Mouse (Mus musculus) lung, embryonic 15.5 days (tissue): ENCODE results near the gene Trafd1. TPM values are rescaled to one million over a fixed set of nuclear protein-coding genes. Genes with fewer than 3 reads are reported as not detected.

ENCODE experiments used
- ATAC-seq: fragments of 200-750 bp; cut with Nextera tagmentation; 2 replicates; pipeline ENCODE4 v1.8.0; 2017; ENCODE audit warnings: moderate number of reproducible peaks, borderline replicate concordance; ENCODE audit not compliant: low FRiP score, low TSS enrichment; ENCODE audit errors: extremely low read depth
- H3K27ac ChIP-seq: fragments of 300-500 bp; sonication (generic); 2 replicates; pipeline ENCODE4 v1.5.1; 2015; ENCODE audit warnings: moderate library complexity, mild to moderate bottlenecking, inconsistent platforms
- H3K27me3 ChIP-seq: fragments of 300-500 bp; sonication (generic); 2 replicates; pipeline ENCODE4 v1.6.1; 2015; ENCODE audit warnings: inconsistent platforms
- H3K36me3 ChIP-seq: fragments of 300-500 bp; sonication (generic); 2 replicates; pipeline ENCODE4 v1.6.1; 2015; ENCODE audit warnings: inconsistent platforms
- H3K4me1 ChIP-seq: fragments of 300-500 bp; sonication (generic); 2 replicates; pipeline ENCODE4 v1.6.1; 2015; ENCODE audit warnings: inconsistent platforms
- H3K4me2 ChIP-seq: fragments of 300-500 bp; sonication (generic); 2 replicates; pipeline ENCODE4 v1.6.1; 2015; ENCODE audit warnings: inconsistent platforms, mild to moderate bottlenecking, moderate library complexity
- H3K4me3 ChIP-seq: fragments of 300-500 bp; sonication (generic); 2 replicates; pipeline ENCODE4 v1.5.1; 2015; ENCODE audit warnings: mild to moderate bottlenecking, inconsistent platforms
- H3K9ac ChIP-seq: fragments of 300-500 bp; sonication (generic); 2 replicates; pipeline ENCODE4 v1.6.1; 2015; ENCODE audit warnings: inconsistent platforms
- H3K9me3 ChIP-seq: fragments of 300-500 bp; sonication (generic); 2 replicates; pipeline ENCODE4 v1.6.1; 2016; ENCODE audit warnings: inconsistent platforms
- whole genome bisulfite sequencing: fragments of 180-500 bp; shearing (Covaris S2); methylation state at CpG from one replicate; pipeline ENCODE4 v1.1.7; 2015; 5-methylcytosine and 5-hydroxymethylcytosine counted together
- polyA plus RNA-seq: library from polyadenylated mRNA; unstranded; fragments of >200 nt; fragmentation: Nextera tagmentation; extraction: Ambion mirVana; gene quantifications from 2 replicates; pipeline ENCODE4 v1.2.1, GENCODE M21; 2015

The Trafd1 gene
- polyA plus RNA-seq, 1 experiment from 2014 or later: 77.6 TPM

DNA sequence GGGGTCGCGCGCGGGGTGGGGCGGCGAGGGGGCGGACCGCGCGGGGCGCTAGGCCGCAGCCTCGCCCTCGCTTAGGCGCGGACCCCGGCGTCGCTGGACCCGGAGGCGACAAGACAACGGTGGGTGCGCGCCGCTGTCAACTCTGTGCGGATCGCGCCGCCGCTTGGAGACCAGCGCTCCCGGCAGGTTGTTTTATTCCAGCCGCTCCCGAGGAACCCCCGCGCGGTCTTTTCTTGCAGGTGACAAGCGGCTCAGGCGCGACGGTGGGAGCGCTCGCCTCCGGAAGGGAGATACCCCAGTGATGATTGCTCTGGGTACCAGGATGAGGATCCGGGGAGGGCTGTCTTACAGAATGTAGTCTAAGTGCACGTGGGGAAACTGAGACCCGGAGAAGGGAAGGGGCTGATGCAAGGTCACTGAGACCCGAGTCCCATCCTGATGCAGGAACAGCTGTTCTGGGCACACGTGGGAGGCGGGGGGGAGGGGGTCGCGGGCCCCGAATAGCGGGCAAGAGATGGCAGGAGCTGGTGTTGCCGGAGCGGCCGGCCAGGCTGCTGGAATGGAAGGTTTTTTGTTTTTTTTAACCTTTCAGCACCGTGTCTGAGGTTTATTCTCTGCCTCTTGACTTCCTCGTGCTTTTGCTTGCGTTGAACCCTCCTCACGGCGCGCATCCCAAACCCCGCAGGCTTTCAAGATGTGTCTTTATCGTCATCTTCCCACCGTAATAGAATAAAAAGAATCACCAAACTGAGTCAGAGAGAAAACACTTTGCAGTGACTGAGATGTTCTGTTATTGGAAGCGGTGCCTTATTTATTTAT is 12.9 kb upstream of the Trafd1 start:
- H3K4me2 ChIP-seq: peak overlapping the region; percentile 83
- H3K36me3 ChIP-seq: 0 out of 2 replicates have a peak, but pooled peaks cover 5% of the 10 kb centered on the region
- ATAC-seq: peak; percentile 60
- H3K4me3 ChIP-seq: peak overlapping the region; percentile 99
- H3K27me3 ChIP-seq: no peaks in the 10 kb centered on the region
- H3K27ac ChIP-seq: peak overlapping the region; percentile 41
- H3K9ac ChIP-seq: peak overlapping the region; percentile 96
- under 1% methylated on average over 64 of the region's 67 CpGs for WGBS
- H3K4me1 ChIP-seq: peaks cover 15% of the 10 kb centered on the region
- H3K9me3 ChIP-seq: no peaks in the 10 kb centered on the region

GRCm38 (mm10) chr5:121397187-121398145 is 12.0 kb upstream of the Trafd1 start, which contains the start of gene Naa25:
Gene Naa25 (plus strand): TSS chr5:121397936.
- WGBS: 9% methylated on average over 53 of the region's 53 CpGs
- no peaks in the 10 kb centered on the region for H3K9me3 ChIP-seq
- peak within 1 kb of the TSS; percentile 96 for H3K9ac ChIP-seq
- H3K4me3 ChIP-seq: peak within 1 kb of the TSS; percentile 99
- H3K36me3 ChIP-seq: 0 out of 2 replicates have a peak, but pooled peaks cover 1% of the 10 kb centered on the region
- no peaks in the 10 kb centered on the region for H3K27me3 ChIP-seq
- peaks cover 15% of the 10 kb centered on the region for H3K4me1 ChIP-seq
- peak within 1 kb of the TSS; percentile 83 for H3K4me2 ChIP-seq
- peak within 1 kb of the TSS; percentile 91 for H3K27ac ChIP-seq
- ATAC-seq: peak; percentile 95

- Histone ChIP-seq H3K9ac (no peak overlapping the region), H3K4me2 (no peak overlapping the region), H3K4me3 (no peak overlapping the region), H3K9me3 (no peaks in the 10 kb centered on the region), H3K27ac (no peak overlapping the region), H3K36me3 (no peaks in the 10 kb centered on the region), H3K27me3 (no peaks in the 10 kb centered on the region), H3K4me1 (peaks cover 14% of the 10 kb centered on the region)
- ATAC-seq: no peak
- 77% methylated on average over 5 of the region's 5 CpGs for WGBS
Observed at GRCm38 (mm10) chr5:121395621-121396020, 10.2 kb upstream of the Trafd1 start.

DNA sequence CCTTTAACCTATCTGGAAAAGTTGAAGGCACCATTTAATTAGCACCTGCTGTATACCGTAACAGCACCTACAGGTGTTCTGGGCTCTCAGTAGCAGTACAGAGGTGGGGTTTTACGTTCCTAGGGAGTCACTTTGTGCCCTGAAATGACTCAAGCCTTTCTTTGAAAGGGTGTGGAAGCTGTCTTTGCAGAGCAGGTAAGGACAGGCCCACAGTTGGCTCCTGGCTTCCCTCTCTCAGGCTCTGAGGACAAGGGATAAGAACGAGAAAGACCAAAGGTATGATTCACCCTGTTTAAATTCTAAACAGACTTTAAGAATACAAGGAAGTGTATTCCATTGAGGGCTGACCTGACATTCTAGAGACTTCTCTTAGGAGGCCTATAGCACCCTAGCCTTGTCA is 8.0 kb upstream of the Trafd1 start:
- H3K4me1 ChIP-seq: no peaks in the 10 kb centered on the region
- 82% methylated on average over 3 of the region's 3 CpGs for WGBS
- ATAC-seq: no peak
- no peaks in the 10 kb centered on the region for H3K36me3 ChIP-seq
- no peak overlapping the region for H3K27ac ChIP-seq
- H3K9ac ChIP-seq: no peak overlapping the region
- no peaks in the 10 kb centered on the region for H3K27me3 ChIP-seq
- no peaks in the 10 kb centered on the region for H3K9me3 ChIP-seq
- H3K4me2 ChIP-seq: no peak overlapping the region
- no peak overlapping the region for H3K4me3 ChIP-seq

- 54% methylated on average over 16 of the region's 16 CpGs for WGBS
- Histone ChIP-seq H3K4me3 (no peak overlapping the region), H3K36me3 (no peaks in the 10 kb centered on the region), H3K9me3 (no peaks in the 10 kb centered on the region), H3K27me3 (no peaks in the 10 kb centered on the region), H3K9ac (no peak overlapping the region), H3K4me1 (0 out of 2 replicates have a peak, but pooled peaks cover 2% of the 10 kb centered on the region), H3K4me2 (no peak overlapping the region), H3K27ac (no peak overlapping the region)
- ATAC-seq: no peak
Observed at GRCm38 (mm10) chr5:121392667-121393380, 7.4 kb upstream of the Trafd1 start.

DNA sequence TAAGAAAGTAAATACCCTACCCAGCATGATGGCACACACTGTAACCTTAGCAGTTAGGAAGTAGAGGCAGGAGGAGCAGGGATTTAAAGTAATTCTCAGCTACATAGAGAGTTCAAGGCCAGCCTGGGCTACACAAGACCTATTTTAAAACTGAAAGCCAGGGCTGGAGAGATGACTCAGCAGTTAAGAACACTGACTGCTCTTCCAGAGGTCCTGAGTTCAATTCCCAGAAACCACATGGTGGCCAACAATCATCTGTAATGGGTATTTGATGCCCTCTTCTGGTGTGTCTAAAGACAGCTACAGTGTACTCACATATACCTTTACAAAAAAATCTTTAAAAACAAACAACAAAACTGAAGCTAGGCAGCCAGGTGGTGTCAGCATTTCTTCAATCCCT is 4.3 kb upstream of the Trafd1 start:
- Histone ChIP-seq H3K36me3 (no peaks in the 10 kb centered on the region), H3K27ac (no peak overlapping the region), H3K9ac (no peak overlapping the region), H3K27me3 (no peaks in the 10 kb centered on the region), H3K9me3 (no peaks in the 10 kb centered on the region), H3K4me2 (no peak overlapping the region), H3K4me3 (no peak overlapping the region), H3K4me1 (peaks cover 20% of the 10 kb centered on the region)
- ATAC-seq: no peak

DNA sequence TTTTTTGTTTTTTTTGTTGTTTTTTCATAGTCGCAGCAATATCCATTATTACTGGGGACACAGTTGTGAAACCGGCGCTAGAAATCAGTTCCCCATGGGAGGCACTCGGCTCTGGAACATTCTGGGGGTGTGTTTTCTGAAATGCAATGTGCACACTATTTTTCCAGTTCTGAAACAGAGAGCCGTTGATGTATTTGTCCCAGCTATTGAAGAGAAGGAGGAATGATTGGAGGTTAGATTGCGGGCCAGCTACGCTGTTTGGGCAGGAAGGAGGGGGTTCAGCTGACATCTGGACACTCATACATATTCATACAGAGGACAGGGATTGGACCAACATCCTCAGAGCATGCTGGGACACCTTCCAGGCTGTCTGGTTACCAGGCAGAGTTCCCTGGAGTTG is 3.7 kb upstream of the Trafd1 start:
- no peak overlapping the region for H3K9ac ChIP-seq
- H3K4me1 ChIP-seq: peaks cover 26% of the 10 kb centered on the region
- no peak overlapping the region for H3K4me3 ChIP-seq
- H3K4me2 ChIP-seq: no peak overlapping the region
- H3K36me3 ChIP-seq: no peaks in the 10 kb centered on the region
- H3K27ac ChIP-seq: no peak overlapping the region
- WGBS: 55% methylated on average over 7 of the region's 7 CpGs
- H3K27me3 ChIP-seq: no peaks in the 10 kb centered on the region
- no peak for ATAC-seq
- H3K9me3 ChIP-seq: no peaks in the 10 kb centered on the region

DNA sequence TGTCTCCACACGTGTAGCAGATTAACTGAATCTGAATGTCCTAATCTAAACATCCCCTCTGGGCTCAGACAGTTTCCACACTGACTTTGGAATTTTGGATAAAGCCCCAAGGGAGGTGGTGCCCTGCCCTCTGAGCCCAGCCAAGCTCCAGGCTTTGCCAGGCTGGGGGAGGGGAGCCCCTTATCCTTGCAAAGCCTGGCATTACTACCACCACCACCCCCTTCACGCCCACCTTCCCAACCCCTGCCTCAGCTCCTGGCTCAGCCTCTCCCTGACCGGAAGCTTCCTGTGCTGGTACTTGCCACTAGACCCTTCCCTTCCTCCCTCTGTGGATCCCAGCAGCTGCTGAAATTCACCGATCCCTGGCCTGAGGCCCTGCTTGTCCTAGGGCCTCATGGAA is 1.7 kb upstream of the Trafd1 start:
- peak overlapping the region; percentile 25 for H3K27ac ChIP-seq
- H3K9ac ChIP-seq: no peak overlapping the region

DNA sequence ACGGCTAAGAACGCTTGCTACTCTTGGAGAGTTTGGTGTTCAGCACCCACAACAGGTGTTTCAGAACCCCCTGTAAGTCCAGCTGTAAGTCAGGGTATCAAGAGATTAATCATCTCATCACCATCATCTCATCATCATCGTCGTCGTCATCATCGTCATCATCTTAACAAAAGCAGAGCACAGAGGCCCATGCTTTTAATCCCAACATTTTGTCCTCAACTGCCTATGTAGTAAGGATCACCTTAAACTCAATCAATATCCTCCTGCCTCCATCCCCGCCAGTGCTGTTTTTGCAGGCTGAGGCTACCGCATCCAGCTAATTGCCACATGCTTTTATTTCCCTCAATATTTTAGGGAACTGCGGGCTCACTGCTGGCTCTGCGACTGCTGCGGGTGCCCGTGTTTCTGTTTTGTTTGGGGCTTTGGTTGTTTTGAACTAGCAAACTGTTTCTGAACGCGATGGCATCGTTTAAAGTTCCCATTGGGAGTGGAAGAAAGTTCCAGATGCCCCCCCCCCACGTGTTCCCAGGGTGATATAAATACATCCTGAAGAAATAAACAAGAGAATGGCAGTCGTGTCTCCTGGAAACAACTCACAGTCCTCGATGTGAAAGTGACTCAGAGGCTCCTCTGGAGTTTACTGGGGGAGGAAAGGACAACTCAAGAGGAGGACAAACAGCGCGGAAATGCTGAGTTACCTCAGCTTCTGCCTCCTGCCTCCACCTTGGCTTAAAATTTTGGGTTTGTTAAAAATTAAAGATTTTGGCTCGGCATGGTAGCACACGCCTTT is 883 bp upstream of the Trafd1 start:
- H3K27ac ChIP-seq: peak overlapping the region; percentile 25; the same call in 1 of the 2 replicates
- no peaks in the 10 kb centered on the region for H3K9me3 ChIP-seq
- H3K9ac ChIP-seq: no peak overlapping the region
- no peaks in the 10 kb centered on the region for H3K27me3 ChIP-seq
- peak overlapping the region; percentile 78 for H3K4me3 ChIP-seq
- ATAC-seq: no peak
- H3K4me1 ChIP-seq: peaks cover 31% of the 10 kb centered on the region
- 31% methylated on average over 22 of the region's 22 CpGs for WGBS
- peak overlapping the region; percentile 77 for H3K4me2 ChIP-seq
- H3K36me3 ChIP-seq: peaks cover 4% of the 10 kb centered on the region; the same call in 1 of the 2 replicates

More for the DNA sequence above, 1.7 kb upstream of the Trafd1 start:
- no peaks in the 10 kb centered on the region for H3K36me3 ChIP-seq
- ATAC-seq: no peak
- WGBS: 35% methylated on average over 4 of the region's 4 CpGs
- no peaks in the 10 kb centered on the region for H3K9me3 ChIP-seq
- H3K27me3 ChIP-seq: no peaks in the 10 kb centered on the region
- peak overlapping the region; percentile 77; the same call in 1 of the 2 replicates for H3K4me2 ChIP-seq
- H3K4me1 ChIP-seq: peaks cover 31% of the 10 kb centered on the region
- H3K4me3 ChIP-seq: no peak overlapping the region

- ATAC-seq: peak; percentile 66
- 2% methylated on average over 29 of the region's 47 CpGs for WGBS
- H3K9me3 ChIP-seq: no peaks in the 10 kb centered on the region
Observed at GRCm38 (mm10) chr5:121384757-121385460, 523 bp downstream of the Trafd1 start.

More at GRCm38 (mm10) chr5:121384757-121385460, 523 bp downstream of the Trafd1 start:
- H3K27ac ChIP-seq: peak overlapping the region; percentile 90
- H3K4me3 ChIP-seq: peak overlapping the region; percentile 78
- peak overlapping the region; percentile 77 for H3K4me2 ChIP-seq
- H3K27me3 ChIP-seq: no peaks in the 10 kb centered on the region
- H3K4me1 ChIP-seq: peaks cover 31% of the 10 kb centered on the region
- peak overlapping the region; percentile 82 for H3K9ac ChIP-seq
- peaks cover 17% of the 10 kb centered on the region for H3K36me3 ChIP-seq
